Mouse (Mus musculus) testis, adult 2 months (tissue): ENCODE data around the gene Rbl2. TPM values are rescaled to one million over a fixed set of nuclear protein-coding genes. Genes with fewer than 3 reads are reported as not detected.

Source experiments
- H3K27ac ChIP-seq: fragments of 200-500 bp; 2 replicates; pipeline ENCODE4 v1.5.1; 2012; ENCODE audit warnings: low read depth, low read length; ENCODE audit not compliant: control insufficient read depth, insufficient read depth
- H3K27me3 ChIP-seq: fragments of 200-500 bp; 2 replicates; pipeline ENCODE4 v1.6.1; 2012; ENCODE audit warnings: mild to moderate bottlenecking, low read length, moderate library complexity; ENCODE audit not compliant: control insufficient read depth, insufficient read depth
- H3K36me3 ChIP-seq: fragments of 200-500 bp; 2 replicates; pipeline ENCODE4 v1.6.1; 2012; ENCODE audit warnings: mild to moderate bottlenecking, low read length; ENCODE audit not compliant: control insufficient read depth, insufficient read depth
- H3K4me1 ChIP-seq: fragments of 200-500 bp; 2 replicates; pipeline ENCODE4 v1.6.1; 2012; ENCODE audit warnings: low read length; ENCODE audit not compliant: control insufficient read depth, insufficient read depth
- H3K4me3 ChIP-seq: fragments of 200-500 bp; 2 replicates; pipeline ENCODE4 v1.5.1; 2012; ENCODE audit warnings: low read depth, mild to moderate bottlenecking, low read length, moderate library complexity, mixed read lengths; ENCODE audit not compliant: control insufficient read depth
- CTCF ChIP-seq: fragments of 200-500 bp; IDR thresholded peaks from 2 replicates; pipeline ENCODE4 v1.5.1; 2012; ENCODE audit warnings: low read depth, mild to moderate bottlenecking, inconsistent platforms, low read length, moderate library complexity; ENCODE audit not compliant: control insufficient read depth, insufficient read depth, insufficient replicate concordance
- POLR2A ChIP-seq: fragments of 200-500 bp; IDR thresholded peaks from 2 replicates; pipeline ENCODE4 v1.6.1; 2012; ENCODE audit warnings: low read depth, mild to moderate bottlenecking, inconsistent platforms, low read length, moderate library complexity; ENCODE audit not compliant: control insufficient read depth
- polyA plus RNA-seq: library from polyadenylated mRNA; depleted of rRNA; stranded (reverse); fragments of >200 nt; gene quantifications from 2 replicates; pipeline ENCODE4 v1.2.3, GENCODE M21; 2012; rRNA removed

Rbl2 gene
- polyA plus RNA-seq: 176 and 184 TPM in 2 replicates

DNA sequence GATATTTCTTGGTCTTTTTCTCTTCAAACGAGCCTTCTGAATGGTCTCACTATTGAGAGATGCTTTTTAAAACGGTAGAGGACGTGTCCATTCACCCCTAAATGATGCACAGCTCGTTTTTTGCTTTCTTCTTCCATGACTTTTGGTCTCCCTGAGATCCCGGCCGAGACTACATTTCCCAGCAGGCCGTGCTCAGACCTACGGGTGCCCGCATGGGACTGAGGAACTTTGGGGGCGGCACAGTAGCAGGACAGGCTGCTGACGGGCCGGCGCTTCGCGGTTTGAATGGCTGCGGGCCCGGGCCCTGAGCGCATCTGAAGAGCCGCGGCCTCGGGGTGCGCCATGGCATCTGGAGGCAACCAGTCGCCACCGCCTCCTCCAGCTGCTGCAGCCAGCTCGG, at the start of gene Rbl2:
TSS of gene Rbl2 (plus strand) at position 224 of the 400 bp plus-strand sequence.
- Histone ChIP-seq H3K4me3 (peak within 1 kb of the TSS; percentile 87), H3K27me3 (no peaks in the 10 kb centered on the region), H3K27ac (peak within 1 kb of the TSS; percentile 26), H3K36me3 (no peaks in the 10 kb centered on the region), H3K4me1 (peaks cover 8% of the 10 kb centered on the region)
- TF ChIP-seq POLR2A (peak; percentile 25; the same call in 1 of the 2 replicates), CTCF (no peak)

DNA sequence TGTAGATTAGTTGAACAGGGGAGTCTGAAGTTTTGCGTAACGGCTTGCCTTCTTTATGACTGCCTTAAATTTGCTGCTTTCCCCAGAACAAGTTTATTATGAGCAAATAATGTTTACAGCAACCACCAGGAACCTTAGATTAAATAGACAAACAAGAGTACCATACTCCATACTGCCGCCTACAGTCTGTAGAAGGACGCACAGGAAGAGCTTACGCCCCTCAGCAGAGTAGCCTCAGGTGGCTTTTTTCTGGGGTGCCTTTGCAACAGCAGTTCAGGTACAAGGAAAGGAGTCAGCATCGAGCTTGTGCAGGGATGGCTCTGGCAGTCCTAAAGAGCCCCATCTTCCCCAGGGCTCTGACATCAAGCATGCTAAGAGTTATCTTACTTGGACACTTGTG, 35.4 kb upstream of the Rbl2 start:
- no peak overlapping the region for H3K27ac ChIP-seq
- H3K36me3 ChIP-seq: peaks cover 2% of the 10 kb centered on the region
- TF ChIP-seq POLR2A (no peak), CTCF (no peak)
- no peaks in the 10 kb centered on the region for H3K27me3 ChIP-seq
- no peaks in the 10 kb centered on the region for H3K4me1 ChIP-seq
- H3K4me3 ChIP-seq: no peak overlapping the region

DNA sequence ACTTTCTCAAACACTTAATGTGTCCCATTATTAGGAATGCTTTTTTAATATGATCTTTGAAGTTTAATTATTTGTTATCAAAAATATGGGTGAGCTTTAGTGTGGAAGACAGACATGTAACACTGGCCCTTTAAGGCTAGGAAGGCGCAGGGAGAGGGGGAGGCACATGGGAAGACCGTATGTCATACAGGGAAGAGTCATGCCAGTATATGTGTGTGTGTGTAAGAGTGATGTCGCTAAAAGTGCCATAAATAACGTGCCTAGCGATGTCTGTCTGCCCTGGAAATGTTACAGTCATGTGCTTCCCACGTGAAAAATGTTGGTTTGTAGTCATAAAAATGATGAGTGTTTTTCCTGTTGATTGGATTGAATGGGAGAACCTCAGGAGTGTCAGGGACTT, 33.0 kb upstream of the Rbl2 start:
- TF ChIP-seq CTCF (no peak), POLR2A (no peak)
- Histone ChIP-seq H3K36me3 (no peaks in the 10 kb centered on the region; the same call in 1 of the 2 replicates), H3K4me1 (no peaks in the 10 kb centered on the region), H3K27ac (no peak overlapping the region), H3K27me3 (no peaks in the 10 kb centered on the region), H3K4me3 (no peak overlapping the region)

DNA sequence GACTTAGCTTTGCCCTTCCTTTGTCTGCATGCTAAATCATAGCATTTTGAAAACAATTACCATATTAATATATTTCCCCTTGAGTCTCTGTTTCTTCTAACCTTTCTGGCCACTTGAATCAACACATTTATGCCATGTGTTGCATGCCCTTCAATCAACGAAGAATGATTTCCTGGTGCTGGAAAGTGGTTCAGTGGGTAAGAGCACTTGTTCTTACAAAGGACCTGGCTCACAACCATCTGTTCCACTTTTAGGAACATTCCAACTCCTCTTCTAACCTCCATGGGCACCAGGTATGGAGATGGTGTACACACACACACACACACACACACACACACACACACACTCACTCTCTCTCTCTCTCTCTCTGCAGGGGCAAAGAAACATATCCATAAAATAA, 31.2 kb upstream of the Rbl2 start:
- no peaks in the 10 kb centered on the region; the same call in 1 of the 2 replicates for H3K36me3 ChIP-seq
- H3K27me3 ChIP-seq: no peaks in the 10 kb centered on the region
- no peaks in the 10 kb centered on the region for H3K4me1 ChIP-seq
- no peak overlapping the region for H3K27ac ChIP-seq
- TF ChIP-seq POLR2A (no peak), CTCF (no peak)
- no peak overlapping the region for H3K4me3 ChIP-seq

DNA sequence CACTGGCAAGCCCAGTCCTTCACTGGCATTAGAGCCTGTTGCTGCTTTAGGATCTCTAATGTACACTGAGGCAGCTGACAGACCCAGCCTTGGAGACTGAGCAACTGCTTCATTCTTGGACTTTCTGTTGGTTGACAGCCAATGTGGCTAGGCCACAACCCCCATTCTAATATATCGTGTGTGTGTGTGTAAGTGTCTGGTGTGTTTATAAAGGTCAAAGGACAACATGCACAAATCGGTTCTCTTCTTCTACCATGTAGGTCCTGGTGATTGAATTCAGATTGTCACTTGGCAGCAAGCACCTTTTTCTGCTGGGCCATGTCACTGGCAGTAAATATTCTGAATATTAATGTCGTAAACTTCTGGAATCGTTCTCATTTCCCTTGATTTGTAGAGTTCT, 23.5 kb upstream of the Rbl2 start:
- Histone ChIP-seq H3K4me1 (no peaks in the 10 kb centered on the region), H3K36me3 (no peaks in the 10 kb centered on the region; the same call in 1 of the 2 replicates), H3K4me3 (no peak overlapping the region), H3K27ac (no peak overlapping the region), H3K27me3 (no peaks in the 10 kb centered on the region)
- no peak for TF ChIP-seq CTCF
- no peak for TF ChIP-seq POLR2A

DNA sequence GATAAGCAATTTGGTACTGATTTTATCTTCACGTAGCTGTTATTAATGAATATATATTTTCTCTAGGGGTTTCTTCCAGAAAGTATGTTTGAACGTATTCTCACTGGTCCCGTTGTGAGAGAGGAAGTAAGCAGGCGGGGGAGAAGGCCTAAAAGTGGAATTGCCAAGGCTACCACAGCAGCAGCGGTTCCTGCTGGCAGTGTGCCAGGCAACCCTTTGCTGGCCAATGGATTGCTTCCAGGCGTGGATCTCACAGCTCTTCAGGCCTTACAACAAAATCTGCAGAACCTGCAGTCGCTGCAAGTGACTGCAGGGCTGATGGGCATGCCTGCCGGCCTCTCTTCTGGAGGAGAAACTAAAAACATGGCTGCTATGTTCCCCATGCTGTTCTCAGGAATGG, 18.8 kb upstream of the Rbl2 start:
- TF ChIP-seq POLR2A (no peak), CTCF (no peak)
- Histone ChIP-seq H3K27me3 (no peaks in the 10 kb centered on the region), H3K4me1 (no peaks in the 10 kb centered on the region), H3K36me3 (no peaks in the 10 kb centered on the region; the same call in 1 of the 2 replicates), H3K4me3 (no peak overlapping the region), H3K27ac (no peak overlapping the region)

DNA sequence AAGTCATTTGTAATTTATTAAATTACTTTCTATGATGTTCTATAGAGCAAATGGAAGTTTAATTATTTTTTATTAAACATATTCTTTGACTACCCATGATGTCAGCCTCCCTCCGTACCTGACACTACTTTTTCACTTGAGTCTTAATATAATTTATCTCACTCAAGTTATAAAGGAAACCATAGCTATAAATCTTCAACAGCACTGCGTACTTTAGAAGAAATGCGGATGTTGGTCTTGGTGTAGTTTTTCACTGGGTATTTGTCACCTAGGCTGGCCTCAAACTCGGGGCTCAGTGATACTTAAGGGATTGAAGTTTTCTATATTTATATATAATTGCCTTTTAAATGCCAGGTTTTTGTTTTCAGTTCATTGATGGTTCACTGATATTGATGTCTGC, 15.4 kb upstream of the Rbl2 start:
- Histone ChIP-seq H3K27me3 (no peaks in the 10 kb centered on the region), H3K36me3 (no peaks in the 10 kb centered on the region; the same call in 1 of the 2 replicates), H3K4me3 (no peak overlapping the region), H3K4me1 (no peaks in the 10 kb centered on the region), H3K27ac (no peak overlapping the region)
- TF ChIP-seq CTCF: no peak
- TF ChIP-seq POLR2A: no peak

DNA sequence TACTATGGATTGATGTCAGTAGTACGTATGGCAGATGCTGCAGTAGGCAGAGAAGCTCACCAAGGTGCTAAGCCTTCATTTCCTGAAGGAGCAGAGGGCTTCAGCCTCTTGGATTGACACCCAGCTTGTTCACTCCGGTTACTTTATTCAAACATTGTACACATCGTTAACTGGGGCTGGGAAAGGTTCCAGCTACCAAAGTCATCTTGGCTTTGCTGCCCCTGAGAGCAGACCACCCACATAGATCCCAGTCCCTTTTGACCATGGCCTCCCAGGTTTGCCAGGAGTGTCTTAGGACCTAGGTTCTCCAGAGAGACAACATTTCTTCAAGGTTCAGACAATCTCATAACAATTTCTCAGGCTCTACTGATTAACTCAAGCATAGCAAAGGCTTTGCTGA, 13.0 kb upstream of the Rbl2 start:
- H3K27me3 ChIP-seq: no peaks in the 10 kb centered on the region
- no peak overlapping the region for H3K4me3 ChIP-seq
- TF ChIP-seq CTCF: no peak
- TF ChIP-seq POLR2A: no peak
- peaks cover 7% of the 10 kb centered on the region for H3K4me1 ChIP-seq
- H3K27ac ChIP-seq: no peak overlapping the region
- no peaks in the 10 kb centered on the region for H3K36me3 ChIP-seq
